Mouse (Mus musculus) lung, embryonic 14.5 days (tissue): ENCODE measurements around the gene Fam229a. TPM values are rescaled to one million over a fixed set of nuclear protein-coding genes. Genes with fewer than 3 reads are reported as not detected.

Source experiments
- ATAC-seq: fragments of 200-750 bp; cut with Nextera tagmentation; 2 replicates; pipeline ENCODE4 v1.8.0; 2017; ENCODE audit warnings: mild to moderate bottlenecking, moderate TSS enrichment, moderate library complexity; ENCODE audit not compliant: insufficient read depth
- DNase-seq: peaks from one replicate; pipeline ENCODE4 v3.0.0-alpha.2; 2015
- H3K27ac ChIP-seq: fragments of 300-500 bp; sonication (generic); 2 replicates; pipeline ENCODE4 v1.5.1; 2014; ENCODE audit warnings: low read depth, mild to moderate bottlenecking, moderate library complexity
- H3K27me3 ChIP-seq: fragments of 300-500 bp; sonication (generic); 2 replicates; pipeline ENCODE4 v1.6.1; 2014; ENCODE audit warnings: low read length, control low read depth; ENCODE audit not compliant: insufficient read depth
- H3K36me3 ChIP-seq: fragments of 300-500 bp; sonication (generic); 2 replicates; pipeline ENCODE4 v1.6.1; 2014; ENCODE audit warnings: control low read depth; ENCODE audit not compliant: insufficient read depth
- H3K4me1 ChIP-seq: fragments of 300-500 bp; sonication (generic); 2 replicates; pipeline ENCODE4 v1.6.1; 2014; ENCODE audit warnings: antibody characterized with exemption, control low read depth; ENCODE audit not compliant: insufficient read depth
- H3K4me2 ChIP-seq: fragments of 300-500 bp; sonication (generic); 2 replicates; pipeline ENCODE4 v1.6.1; 2014; ENCODE audit warnings: mild to moderate bottlenecking
- H3K4me3 ChIP-seq: fragments of 300-500 bp; sonication (generic); 2 replicates; pipeline ENCODE4 v1.5.1; 2014; ENCODE audit warnings: low read depth, low read length
- H3K9ac ChIP-seq: fragments of 300-500 bp; sonication (generic); 2 replicates; pipeline ENCODE4 v1.6.1; 2014
- H3K9me3 ChIP-seq: fragments of 300-500 bp; sonication (generic); 2 replicates; pipeline ENCODE4 v1.6.1; 2016; ENCODE audit warnings: low read depth, low read length, control low read depth
- CTCF ChIP-seq: IDR thresholded peaks from 2 replicates; pipeline ENCODE4 v1.5.1; 2016; ENCODE audit warnings: antibody characterized with exemption, low read depth
- WGBS: fragments of 180-500 bp; shearing (Covaris S2); extraction: QIAGEN DNeasy Blood & Tissue Kit; methylation state at CpG from one replicate; pipeline ENCODE4 v1.1.7; 2014; 5-methylcytosine and 5-hydroxymethylcytosine counted together
- polyA plus RNA-seq: library from polyadenylated mRNA; unstranded; fragments of >200 nt; fragmentation: Nextera tagmentation; extraction: Ambion mirVana; gene quantifications from 2 replicates; pipeline ENCODE4 v1.2.1, GENCODE M21; 2014

The Fam229a gene
- polyA plus RNA-seq, 1 experiment from 2014 or later = not detected

GRCm38 (mm10) chr4:129495672-129496562 is 4.9 kb downstream of the Fam229a start:
- DNase-seq = peak; percentile 26
- no peak overlapping the region for H3K4me3 ChIP-seq

GRCm38 (mm10) chr4:129496631-129497030 is 5.6 kb downstream of the Fam229a start:
- Histone ChIP-seq H3K9me3 (no peaks in the 10 kb centered on the region), H3K4me1 (no peaks in the 10 kb centered on the region), H3K27me3 (peaks cover 5% of the 10 kb centered on the region), H3K9ac (0 out of 2 replicates have a peak overlapping the region, but pooled peaks have one; percentile 2), H3K4me2 (peak overlapping the region; percentile 5), H3K36me3 (no peaks in the 10 kb centered on the region), H3K27ac (peak overlapping the region; percentile 74), H3K4me3 (no peak overlapping the region)
- 26% methylated on average over 6 of the region's 6 CpGs for WGBS
- ATAC-seq = peak; percentile 26; the same call in 1 of the 2 replicates
- peak; percentile 69 for DNase-seq
- no peak for TF ChIP-seq CTCF

More at GRCm38 (mm10) chr4:129495672-129496562, 4.9 kb downstream of the Fam229a start:
- H3K9me3 ChIP-seq = no peaks in the 10 kb centered on the region
- H3K9ac ChIP-seq = 0 out of 2 replicates have a peak overlapping the region, but pooled peaks have one; percentile 2
- peak overlapping the region; percentile 5 for H3K4me2 ChIP-seq
- 32% methylated on average over 16 of the region's 16 CpGs for WGBS
- no peaks in the 10 kb centered on the region for H3K36me3 ChIP-seq
- no peaks in the 10 kb centered on the region for H3K4me1 ChIP-seq
- peak; percentile 39 for TF ChIP-seq CTCF
- H3K27ac ChIP-seq = peak overlapping the region; percentile 74
- no peak for ATAC-seq
- peaks cover 12% of the 10 kb centered on the region for H3K27me3 ChIP-seq

- DNase-seq = no peak
- WGBS = 68% methylated on average over 3 of the region's 3 CpGs
Observed at GRCm38 (mm10) chr4:129498941-129499340, 8.0 kb downstream of the Fam229a start.

GRCm38 (mm10) chr4:129500017-129500416 is 9.0 kb downstream of the Fam229a start:
- Histone ChIP-seq H3K4me1 (no peaks in the 10 kb centered on the region), H3K9me3 (no peaks in the 10 kb centered on the region), H3K9ac (no peak overlapping the region), H3K36me3 (no peaks in the 10 kb centered on the region), H3K4me3 (peak overlapping the region; percentile 48; the same call in 1 of the 2 replicates), H3K27ac (peak overlapping the region; percentile 93), H3K4me2 (peak overlapping the region; percentile 76), H3K27me3 (no peaks in the 10 kb centered on the region)
- WGBS = 76% methylated on average over 8 of the region's 8 CpGs
- ATAC-seq = peak; percentile 0; the same call in 1 of the 2 replicates
- TF ChIP-seq CTCF = no peak
- no peak for DNase-seq

More at GRCm38 (mm10) chr4:129498941-129499340, 8.0 kb downstream of the Fam229a start:
- no peaks in the 10 kb centered on the region for H3K9me3 ChIP-seq
- H3K27me3 ChIP-seq = no peaks in the 10 kb centered on the region
- H3K36me3 ChIP-seq = no peaks in the 10 kb centered on the region
- ATAC-seq = no peak
- H3K9ac ChIP-seq = no peak overlapping the region
- H3K4me2 ChIP-seq = no peak overlapping the region
- H3K4me1 ChIP-seq = no peaks in the 10 kb centered on the region
- no peak overlapping the region for H3K4me3 ChIP-seq
- no peak for TF ChIP-seq CTCF
- no peak overlapping the region for H3K27ac ChIP-seq

- Histone ChIP-seq H3K4me3 (peak overlapping the region; percentile 48), H3K27me3 (no peaks in the 10 kb centered on the region), H3K4me2 (peak overlapping the region; percentile 76), H3K36me3 (no peaks in the 10 kb centered on the region), H3K27ac (peak overlapping the region; percentile 93), H3K9me3 (no peaks in the 10 kb centered on the region), H3K9ac (peak overlapping the region; percentile 71), H3K4me1 (no peaks in the 10 kb centered on the region)
- ATAC-seq = peak; percentile 94
- DNase-seq = peak; percentile 94
- TF ChIP-seq CTCF = no peak
- WGBS = 1% methylated on average over 49 of the region's 49 CpGs
Observed at GRCm38 (mm10) chr4:129500607-129501566, 9.9 kb downstream of the Fam229a start.

- no peak overlapping the region for H3K4me2 ChIP-seq
- H3K4me1 ChIP-seq = no peaks in the 10 kb centered on the region
- no peak overlapping the region for H3K4me3 ChIP-seq
- H3K9ac ChIP-seq = no peak overlapping the region
- H3K27me3 ChIP-seq = no peaks in the 10 kb centered on the region
- ATAC-seq = no peak
- WGBS = 46% methylated on average over 9 of the region's 9 CpGs
- H3K27ac ChIP-seq = no peak overlapping the region
- no peak for TF ChIP-seq CTCF
- peak; percentile 40 for DNase-seq
- H3K36me3 ChIP-seq = no peaks in the 10 kb centered on the region
- no peaks in the 10 kb centered on the region for H3K9me3 ChIP-seq
Observed at GRCm38 (mm10) chr4:129502327-129502888, 11.4 kb downstream of the Fam229a start.
